Mouse (Mus musculus) limb, embryonic 12.5 days (tissue): ENCODE measurements around the gene Map3k13. TPM values are rescaled to one million over a fixed set of nuclear protein-coding genes. Genes with fewer than 3 reads are reported as not detected.

Source experiments
- polyA plus RNA-seq: library from polyadenylated mRNA; unstranded; fragments of >200 nt; fragmentation: Nextera tagmentation; extraction: Ambion mirVana; gene quantifications from 2 replicates; pipeline ENCODE4 v1.2.1, GENCODE M21; 2016

The Map3k13 gene
- polyA plus RNA-seq, 1 experiment from 2014 or later, result 1.1 TPM

Other genes with a start within 250 kb of the Map3k13 start
- 16.6 and 17.6 TPM in 2 replicates for gene 2510009E07Rik, start 99.7 kb upstream of the Map3k13 start, polyA plus RNA-seq
- gene Ehhadh, start 6.5 kb upstream of the Map3k13 start, polyA plus RNA-seq, result 2.4 and 2.6 TPM in 2 replicates
- gene Tmem41a, start 153.2 kb downstream of the Map3k13 start, polyA plus RNA-seq, result 35.2 and 35.4 TPM in 2 replicates
- 0.34 and 0.52 TPM in 2 replicates for gene Liph, start 201.3 kb downstream of the Map3k13 start, polyA plus RNA-seq
- gene Senp2, start 215.1 kb downstream of the Map3k13 start, polyA plus RNA-seq, result 62.9 and 67.6 TPM in 2 replicates